Mouse (Mus musculus) hindbrain, embryonic 12.5 days (tissue): ENCODE measurements around the gene Exoc6b. TPM values are rescaled to one million over a fixed set of nuclear protein-coding genes. Genes with fewer than 3 reads are reported as not detected.

Source experiments
- ATAC-seq: fragments of 200-750 bp; cut with Nextera tagmentation; 2 replicates; pipeline ENCODE4 v1.8.0; 2017; ENCODE audit warnings: moderate TSS enrichment; ENCODE audit not compliant: low FRiP score
- H3K27ac ChIP-seq: fragments of 300-500 bp; sonication (generic); 2 replicates; pipeline ENCODE4 v1.5.1; 2016; ENCODE audit warnings: mild to moderate bottlenecking
- H3K27me3 ChIP-seq: fragments of 300-500 bp; sonication (generic); 2 replicates; pipeline ENCODE4 v1.6.1; 2016; ENCODE audit warnings: mild to moderate bottlenecking
- H3K36me3 ChIP-seq: fragments of 300-500 bp; sonication (generic); 2 replicates; pipeline ENCODE4 v1.6.1; 2016; ENCODE audit warnings: mild to moderate bottlenecking
- H3K4me1 ChIP-seq: fragments of 300-500 bp; sonication (generic); 2 replicates; pipeline ENCODE4 v1.6.1; 2016
- H3K4me2 ChIP-seq: fragments of 300-500 bp; sonication (generic); replicated peaks from 2 replicates; pipeline ENCODE4 v1.6.1; 2016; ENCODE audit warnings: mild to moderate bottlenecking
- H3K4me3 ChIP-seq: fragments of 300-500 bp; sonication (generic); 2 replicates; pipeline ENCODE4 v1.5.1; 2016; ENCODE audit warnings: mild to moderate bottlenecking
- H3K9ac ChIP-seq: fragments of 300-500 bp; sonication (generic); 2 replicates; pipeline ENCODE4 v1.6.1; 2016; ENCODE audit warnings: mild to moderate bottlenecking, moderate library complexity
- H3K9me3 ChIP-seq: fragments of 300-500 bp; sonication (generic); replicated peaks from 2 replicates; pipeline ENCODE4 v1.6.1; 2016; ENCODE audit warnings: mild to moderate bottlenecking
- WGBS: fragments of 180-500 bp; shearing (Covaris S2); methylation state at CpG from one replicate; pipeline ENCODE4 v1.1.7; 2016; 5-methylcytosine and 5-hydroxymethylcytosine counted together
- polyA plus RNA-seq: library from polyadenylated mRNA; unstranded; fragments of >200 nt; fragmentation: Nextera tagmentation; extraction: Ambion mirVana; gene quantifications from 2 replicates; pipeline ENCODE4 v1.2.1, GENCODE M21; 2016

The Exoc6b gene
- polyA plus RNA-seq, 1 experiment from 2014 or later = 51.5 TPM

DNA sequence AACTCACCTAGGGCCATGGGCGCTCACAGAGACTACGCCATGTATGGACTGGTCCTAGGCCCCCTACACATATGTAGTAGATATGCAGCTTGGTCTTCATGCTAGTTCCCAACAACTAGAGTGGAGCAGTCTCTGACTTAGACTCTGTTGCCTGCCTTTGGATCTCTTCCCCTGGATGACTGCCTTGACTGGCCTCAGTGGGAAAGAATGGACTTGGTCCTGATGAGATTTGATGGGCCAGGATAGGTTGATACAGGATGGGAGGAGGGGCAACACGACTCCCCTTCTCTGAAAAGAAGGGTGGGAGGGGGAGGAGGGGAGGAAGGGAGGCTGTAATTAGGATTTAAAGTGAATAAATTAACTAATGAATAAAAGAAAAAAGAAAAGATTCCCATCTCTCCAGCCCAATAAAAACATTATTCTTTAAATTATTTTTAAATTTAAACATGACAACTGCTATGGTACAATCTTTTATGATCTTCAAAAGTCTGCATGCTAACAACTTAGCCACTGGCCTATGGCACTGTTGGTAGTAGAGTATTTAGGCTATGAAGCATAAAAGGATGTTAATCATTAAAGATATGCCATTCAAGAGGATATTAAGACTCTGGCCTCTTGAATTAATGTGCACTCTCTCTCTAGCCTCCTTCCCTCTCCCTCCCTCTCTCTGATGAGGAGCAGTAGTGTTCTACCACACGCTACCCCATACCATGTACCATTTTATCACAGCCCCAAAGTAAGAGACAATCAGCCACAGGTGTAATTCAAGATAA lies 170.1 kb downstream of the Exoc6b start:
- no peak overlapping the region for H3K4me3 ChIP-seq
- no peak for ATAC-seq
- no peak overlapping the region for H3K9ac ChIP-seq
- H3K36me3 ChIP-seq = no peaks in the 10 kb centered on the region
- no peak overlapping the region for H3K4me2 ChIP-seq
- no peaks in the 10 kb centered on the region for H3K4me1 ChIP-seq
- H3K27me3 ChIP-seq = no peaks in the 10 kb centered on the region
- no peak overlapping the region for H3K27ac ChIP-seq
- no peaks in the 10 kb centered on the region for H3K9me3 ChIP-seq
- WGBS = 89% methylated on average over 4 of the region's 4 CpGs

DNA sequence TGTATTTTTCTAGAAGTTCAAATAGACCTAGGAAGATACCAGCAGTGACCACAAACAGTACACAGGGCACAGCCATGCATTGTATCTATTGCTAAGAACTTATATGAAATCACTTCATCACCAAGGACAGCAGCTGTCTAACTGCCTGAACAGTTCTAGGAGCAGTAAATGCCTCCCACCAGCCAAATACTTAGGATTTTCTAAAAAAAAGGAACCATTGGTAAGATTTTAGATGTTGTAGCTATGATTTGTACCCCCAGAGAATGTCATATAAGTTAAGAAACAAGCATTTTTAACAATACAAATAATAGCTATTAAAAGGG lies 175.6 kb downstream of the Exoc6b start:
- Histone ChIP-seq H3K4me2 (no peak overlapping the region), H3K9me3 (no peaks in the 10 kb centered on the region), H3K27ac (no peak overlapping the region), H3K9ac (no peak overlapping the region), H3K4me3 (no peak overlapping the region), H3K36me3 (no peaks in the 10 kb centered on the region), H3K27me3 (no peaks in the 10 kb centered on the region), H3K4me1 (peaks cover 5% of the 10 kb centered on the region)
- no peak for ATAC-seq

DNA sequence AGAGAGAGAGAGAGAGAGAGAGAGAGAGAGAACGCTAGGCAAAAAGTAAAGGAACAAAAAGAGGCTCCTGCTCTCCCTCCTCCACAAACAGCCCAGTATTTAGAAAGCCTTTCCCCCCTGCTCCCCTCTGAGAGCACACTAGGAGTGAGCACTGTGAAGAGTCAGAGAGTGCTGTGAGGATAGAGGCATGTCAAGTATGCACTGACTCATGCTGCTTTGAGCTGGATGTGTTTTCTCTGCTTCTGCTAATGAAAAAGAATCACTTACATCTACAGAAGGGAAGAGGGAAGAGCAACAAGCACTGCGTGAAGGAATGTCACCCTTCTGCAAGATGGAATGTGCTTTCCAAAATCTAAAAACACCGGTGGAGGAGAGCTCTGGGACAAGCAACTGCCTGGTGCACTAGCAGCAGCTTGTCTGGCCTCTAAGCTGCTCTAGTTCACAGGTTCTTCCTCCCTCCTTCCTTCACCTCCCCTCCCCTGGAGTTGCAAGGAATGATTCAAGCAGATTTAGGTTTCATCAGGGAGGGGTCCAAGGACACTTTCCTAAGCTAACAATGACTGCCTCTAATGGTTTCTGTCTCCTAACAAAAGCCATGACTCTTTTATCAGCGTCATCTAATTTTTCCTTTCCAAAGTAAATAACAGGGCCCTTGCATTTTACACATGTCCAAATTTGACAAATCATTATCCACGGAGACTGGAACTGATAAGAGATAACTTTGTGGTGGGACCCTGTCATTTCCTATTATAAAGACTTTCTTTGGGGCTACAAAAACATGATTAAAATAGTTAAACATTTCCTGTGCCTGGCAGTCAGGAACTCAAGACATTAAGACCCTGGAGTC lies 176.2 kb downstream of the Exoc6b start:
- no peaks in the 10 kb centered on the region for H3K27me3 ChIP-seq
- no peak overlapping the region for H3K27ac ChIP-seq
- no peak overlapping the region for H3K9ac ChIP-seq
- H3K36me3 ChIP-seq = no peaks in the 10 kb centered on the region
- no peaks in the 10 kb centered on the region for H3K9me3 ChIP-seq
- no peak overlapping the region for H3K4me3 ChIP-seq
- H3K4me1 ChIP-seq = peaks cover 5% of the 10 kb centered on the region
- WGBS = 18% methylated on average over 5 of the region's 5 CpGs
- no peak for ATAC-seq
- no peak overlapping the region for H3K4me2 ChIP-seq

DNA sequence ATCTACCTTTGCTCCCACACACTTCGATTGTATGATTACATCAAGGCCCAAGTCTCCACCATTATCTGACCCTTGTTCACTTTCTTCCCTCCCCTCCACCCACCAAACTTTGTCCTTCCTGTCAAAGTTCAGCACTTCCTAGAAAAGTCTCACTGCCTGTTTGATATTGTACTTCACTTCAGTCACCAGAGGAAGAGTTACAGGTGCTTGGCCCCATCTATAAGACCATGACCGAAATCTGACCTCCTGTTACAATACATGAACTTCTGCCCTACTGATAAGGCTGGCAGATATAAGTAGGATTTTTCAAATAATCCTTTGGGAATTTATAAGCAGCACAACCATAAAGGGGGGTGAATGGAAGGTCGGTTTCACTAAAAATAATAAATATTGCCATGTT lies 182.8 kb downstream of the Exoc6b start:
- no peak overlapping the region for H3K4me3 ChIP-seq
- no peak for ATAC-seq
- no peaks in the 10 kb centered on the region for H3K9me3 ChIP-seq
- H3K36me3 ChIP-seq = no peaks in the 10 kb centered on the region
- H3K27me3 ChIP-seq = no peaks in the 10 kb centered on the region
- 86% methylated on average over 3 of the region's 3 CpGs for WGBS
- no peak overlapping the region for H3K9ac ChIP-seq
- H3K4me1 ChIP-seq = no peaks in the 10 kb centered on the region; the same call in 1 of the 2 replicates
- no peak overlapping the region for H3K27ac ChIP-seq
- no peak overlapping the region for H3K4me2 ChIP-seq

DNA sequence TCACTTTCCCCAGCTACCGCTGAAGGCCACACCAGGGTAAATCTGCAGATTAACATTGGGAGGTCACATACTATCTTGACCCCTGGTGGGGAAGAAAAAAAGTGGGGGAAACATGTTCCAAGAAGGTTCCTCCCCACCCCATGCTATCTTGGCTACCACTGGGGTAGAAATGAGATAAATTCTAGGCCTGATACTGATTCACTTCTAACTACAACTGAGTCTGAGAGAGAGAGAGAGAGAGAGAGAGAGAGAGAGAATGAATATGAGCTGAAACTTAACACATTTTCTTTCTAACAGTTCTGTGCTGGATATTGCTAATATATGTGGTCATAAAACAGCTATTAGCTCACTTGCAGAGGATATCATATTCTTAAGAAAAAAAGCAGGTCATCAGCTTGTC lies 184.2 kb downstream of the Exoc6b start:
- 76% methylated on average over 1 of the region's 1 CpGs for WGBS
- ATAC-seq = no peak

DNA sequence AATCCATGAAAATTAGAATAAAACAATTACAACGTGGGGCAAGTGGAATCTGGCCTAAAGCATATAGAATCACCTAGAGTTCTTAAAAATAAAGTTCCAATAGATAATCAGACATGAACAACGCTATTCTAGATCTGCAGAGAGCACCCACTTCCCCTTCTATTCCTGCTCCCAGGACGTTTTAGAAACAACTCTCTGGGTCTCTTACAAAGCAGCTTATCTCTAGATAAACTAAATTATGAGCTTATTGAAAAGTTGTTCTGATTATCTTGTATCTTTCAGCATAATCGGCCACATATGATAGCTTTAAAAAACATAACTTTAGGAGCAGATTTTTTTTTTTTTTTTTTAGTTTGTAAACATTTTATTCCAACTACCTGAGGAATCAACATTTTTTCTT lies 185.6 kb downstream of the Exoc6b start:
- no peaks in the 10 kb centered on the region for H3K27me3 ChIP-seq
- H3K4me3 ChIP-seq = no peak overlapping the region
- no peaks in the 10 kb centered on the region; the same call in 1 of the 2 replicates for H3K4me1 ChIP-seq
- H3K9ac ChIP-seq = no peak overlapping the region
- no peak overlapping the region for H3K4me2 ChIP-seq
- no peak for ATAC-seq
- H3K27ac ChIP-seq = no peak overlapping the region
- no peaks in the 10 kb centered on the region for H3K36me3 ChIP-seq
- no peaks in the 10 kb centered on the region for H3K9me3 ChIP-seq
- 77% methylated on average over 4 of the region's 4 CpGs for WGBS

More for the DNA sequence above, 184.2 kb downstream of the Exoc6b start:
- Histone ChIP-seq H3K36me3 (no peaks in the 10 kb centered on the region), H3K9me3 (no peaks in the 10 kb centered on the region), H3K4me3 (no peak overlapping the region), H3K27ac (no peak overlapping the region), H3K4me2 (no peak overlapping the region), H3K4me1 (no peaks in the 10 kb centered on the region; the same call in 1 of the 2 replicates), H3K27me3 (no peaks in the 10 kb centered on the region), H3K9ac (no peak overlapping the region)

DNA sequence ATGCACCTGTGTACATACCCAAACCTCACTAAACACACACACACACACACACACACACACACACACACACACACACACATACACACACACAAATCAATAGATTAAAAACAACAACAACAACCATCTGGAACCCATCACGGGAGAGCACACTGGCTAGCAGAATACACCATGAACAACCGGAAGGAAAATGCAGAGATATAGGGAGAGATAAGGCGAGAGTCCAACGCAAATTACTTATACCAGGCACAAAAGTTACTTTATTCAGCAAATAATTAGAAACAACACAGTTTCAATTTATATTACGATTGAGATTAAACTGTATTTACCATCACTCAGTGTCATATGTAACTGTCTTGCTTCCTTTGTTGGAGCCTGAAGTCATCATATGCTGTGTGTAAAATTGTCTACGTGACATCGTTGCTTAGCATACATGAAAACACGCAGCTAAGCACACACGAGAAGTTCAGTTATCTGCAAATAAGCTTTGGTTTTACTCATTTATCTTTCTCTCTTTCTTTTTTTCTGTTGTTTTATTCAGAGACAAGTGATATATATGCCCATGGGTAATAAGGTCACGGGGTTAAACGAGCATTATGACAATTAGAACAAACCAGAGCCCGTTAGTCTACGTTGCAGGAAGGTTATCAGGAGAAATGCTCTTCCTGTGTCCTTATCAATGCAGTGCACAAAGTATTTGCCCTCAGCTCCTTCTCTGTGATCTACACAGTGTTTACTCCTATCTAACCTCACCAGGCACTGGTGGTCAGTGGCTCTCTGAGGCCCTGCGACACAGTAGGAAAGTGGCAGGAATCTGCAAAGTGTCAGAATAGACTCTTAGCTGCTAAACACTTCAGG lies 186.4 kb downstream of the Exoc6b start:
- ATAC-seq = no peak

DNA sequence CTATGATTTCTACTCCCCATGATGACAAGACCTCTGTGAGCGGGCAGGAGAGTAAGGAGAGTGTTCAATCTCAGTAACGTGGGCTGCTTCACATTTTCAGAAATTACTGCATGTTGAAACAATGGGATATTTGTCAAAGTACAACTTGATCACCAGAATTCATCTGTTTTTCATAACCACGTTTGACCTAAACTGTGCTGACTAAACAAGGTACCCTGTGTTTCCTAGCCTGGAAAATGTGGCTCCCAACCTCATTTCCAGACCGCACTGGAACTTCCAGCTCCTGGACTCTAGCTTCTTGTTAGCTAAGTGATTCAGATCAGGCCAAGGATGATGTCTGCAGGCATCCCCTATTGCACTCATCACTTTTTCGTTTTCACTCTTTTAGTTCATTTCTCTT lies 193.4 kb downstream of the Exoc6b start:
- Histone ChIP-seq H3K9ac (no peak overlapping the region), H3K36me3 (no peaks in the 10 kb centered on the region)

More for the DNA sequence above, 186.4 kb downstream of the Exoc6b start:
- H3K36me3 ChIP-seq = no peaks in the 10 kb centered on the region
- no peaks in the 10 kb centered on the region for H3K9me3 ChIP-seq
- no peaks in the 10 kb centered on the region for H3K27me3 ChIP-seq
- H3K9ac ChIP-seq = no peak overlapping the region
- no peak overlapping the region for H3K4me2 ChIP-seq
- WGBS = 74% methylated on average over 14 of the region's 14 CpGs
- H3K4me3 ChIP-seq = no peak overlapping the region
- no peak overlapping the region for H3K27ac ChIP-seq
- H3K4me1 ChIP-seq = no peaks in the 10 kb centered on the region; the same call in 1 of the 2 replicates

DNA sequence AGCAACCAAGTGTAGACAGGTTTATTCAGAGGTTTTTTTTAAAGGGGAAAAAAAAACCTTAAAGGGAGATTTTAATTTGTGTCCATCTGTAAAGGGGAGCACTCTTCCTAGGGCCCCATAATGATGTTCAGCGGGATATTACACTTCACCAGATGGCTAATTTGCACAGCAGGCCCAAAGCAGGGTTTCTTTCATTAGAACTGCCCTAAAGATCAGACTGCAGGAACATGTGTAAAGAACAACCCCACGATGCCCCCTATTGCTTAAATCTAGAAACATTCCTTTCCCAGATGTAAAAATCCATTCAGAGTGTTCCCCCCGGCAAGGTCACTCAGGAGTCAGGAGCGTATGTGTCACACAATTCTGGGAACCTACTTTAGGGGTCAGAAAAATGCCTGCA lies 202.2 kb downstream of the Exoc6b start:
- Histone ChIP-seq H3K27ac (0 out of 2 replicates have a peak overlapping the region, but pooled peaks have one; percentile 17), H3K36me3 (no peaks in the 10 kb centered on the region), H3K9ac (no peak overlapping the region), H3K4me3 (no peak overlapping the region), H3K27me3 (no peaks in the 10 kb centered on the region), H3K4me1 (peaks cover 14% of the 10 kb centered on the region), H3K4me2 (no peak overlapping the region), H3K9me3 (no peaks in the 10 kb centered on the region)
- no peak for ATAC-seq
- WGBS = 14% methylated on average over 4 of the region's 4 CpGs

More for the DNA sequence above, 193.4 kb downstream of the Exoc6b start:
- Histone ChIP-seq H3K4me1 (no peaks in the 10 kb centered on the region), H3K9me3 (no peaks in the 10 kb centered on the region), H3K4me2 (no peak overlapping the region), H3K27me3 (no peaks in the 10 kb centered on the region), H3K27ac (no peak overlapping the region), H3K4me3 (no peak overlapping the region)
- no peak for ATAC-seq
- WGBS = 70% methylated on average over 5 of the region's 5 CpGs

DNA sequence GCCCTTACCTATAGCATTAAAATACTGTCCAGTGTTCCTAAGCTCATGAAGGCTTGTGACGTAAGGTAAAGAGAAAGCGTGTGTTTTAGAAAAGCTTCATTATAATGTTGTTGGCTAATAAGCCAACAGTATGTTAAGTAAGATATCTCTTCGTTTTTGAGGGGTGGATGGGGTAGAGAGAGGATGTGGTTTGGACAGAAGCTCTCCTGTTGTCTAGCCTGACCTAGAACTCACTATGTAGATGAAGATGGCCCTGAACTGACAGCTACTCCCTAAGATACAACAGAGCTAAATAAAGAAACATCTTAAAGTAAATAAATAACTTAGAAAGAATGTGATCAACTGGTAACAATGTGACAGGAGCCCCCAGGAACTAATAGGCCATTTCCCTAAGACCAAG lies 204.7 kb downstream of the Exoc6b start:
- ATAC-seq = no peak
- H3K9me3 ChIP-seq = no peaks in the 10 kb centered on the region
- no peaks in the 10 kb centered on the region for H3K36me3 ChIP-seq
- H3K4me2 ChIP-seq = no peak overlapping the region
- no peak overlapping the region for H3K9ac ChIP-seq
- H3K4me1 ChIP-seq = peaks cover 14% of the 10 kb centered on the region
- no peak overlapping the region for H3K4me3 ChIP-seq
- no peaks in the 10 kb centered on the region for H3K27me3 ChIP-seq
- H3K27ac ChIP-seq = no peak overlapping the region
- 85% methylated on average over 3 of the region's 3 CpGs for WGBS

DNA sequence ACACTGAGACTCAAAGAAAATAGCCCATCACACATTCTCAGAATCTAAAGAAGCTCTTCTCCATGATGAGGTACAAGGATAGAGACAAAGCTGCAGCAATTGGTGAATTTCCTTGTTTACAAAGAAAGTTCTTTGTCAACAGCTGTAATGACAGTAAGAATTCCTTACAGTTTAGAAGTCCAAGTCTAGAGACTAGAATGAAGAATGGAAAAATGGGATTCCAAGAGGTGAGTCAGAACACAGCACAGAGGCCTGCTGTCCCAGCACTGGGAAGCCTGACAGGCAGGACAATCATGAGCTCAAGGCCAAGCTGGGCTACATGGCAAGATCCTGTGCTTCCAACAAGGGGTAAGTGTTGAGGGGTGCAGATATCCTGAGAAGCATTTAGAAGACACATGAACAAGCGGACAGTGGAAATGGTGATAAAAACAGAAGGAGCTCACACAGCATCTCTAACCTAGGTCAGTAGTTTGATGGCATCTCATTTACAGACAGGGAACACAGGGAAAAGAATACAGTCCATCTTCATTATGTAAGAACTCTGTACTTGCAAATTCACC lies 205.4 kb downstream of the Exoc6b start:
- no peaks in the 10 kb centered on the region for H3K9me3 ChIP-seq
- WGBS = 100% methylated on average over 1 of the region's 1 CpGs
- ATAC-seq = no peak

DNA sequence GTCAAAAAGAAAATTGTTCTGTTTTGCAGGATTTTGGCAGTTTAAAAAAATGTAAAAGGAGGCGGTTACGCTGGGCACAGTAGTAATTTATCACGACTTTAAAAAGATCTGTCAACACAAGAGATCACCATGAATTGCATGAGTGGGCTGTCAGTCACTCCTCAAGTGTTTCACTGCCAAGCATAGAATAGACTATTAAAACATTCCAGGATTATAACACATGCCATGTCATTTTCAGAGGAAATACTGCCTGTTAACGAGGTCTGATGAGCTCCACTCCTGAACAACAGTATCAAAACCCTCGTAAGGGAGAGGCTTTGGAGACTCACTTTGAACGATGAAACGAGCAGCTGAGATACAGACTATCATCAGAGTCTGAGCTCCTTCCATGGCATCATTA lies 223.6 kb downstream of the Exoc6b start:
- ATAC-seq = no peak
- no peaks in the 10 kb centered on the region for H3K36me3 ChIP-seq
- no peaks in the 10 kb centered on the region for H3K9me3 ChIP-seq
- no peaks in the 10 kb centered on the region for H3K27me3 ChIP-seq
- no peak overlapping the region for H3K4me2 ChIP-seq
- H3K4me3 ChIP-seq = no peak overlapping the region
- WGBS = 70% methylated on average over 7 of the region's 7 CpGs
- no peak overlapping the region for H3K9ac ChIP-seq
- no peaks in the 10 kb centered on the region for H3K4me1 ChIP-seq
- no peak overlapping the region for H3K27ac ChIP-seq

More for the DNA sequence above, 205.4 kb downstream of the Exoc6b start:
- Histone ChIP-seq H3K4me1 (peaks cover 14% of the 10 kb centered on the region), H3K27ac (no peak overlapping the region), H3K9ac (no peak overlapping the region), H3K27me3 (no peaks in the 10 kb centered on the region), H3K4me2 (no peak overlapping the region), H3K36me3 (no peaks in the 10 kb centered on the region), H3K4me3 (no peak overlapping the region)
